Mouse (Mus musculus) lung, postnatal 4 days (tissue): ENCODE data around the gene Olfr824.
"Not testable (repeated sequence)": the region's sequence is repeated elsewhere in the genome, so short reads cannot be mapped to it uniquely, and the experiment has no call there.

Experiments
- DNase-seq, 2 experiments: peaks; one replicate each; pipeline ENCODE4 v3.0.0; 2021

The Olfr824 gene

DNA sequence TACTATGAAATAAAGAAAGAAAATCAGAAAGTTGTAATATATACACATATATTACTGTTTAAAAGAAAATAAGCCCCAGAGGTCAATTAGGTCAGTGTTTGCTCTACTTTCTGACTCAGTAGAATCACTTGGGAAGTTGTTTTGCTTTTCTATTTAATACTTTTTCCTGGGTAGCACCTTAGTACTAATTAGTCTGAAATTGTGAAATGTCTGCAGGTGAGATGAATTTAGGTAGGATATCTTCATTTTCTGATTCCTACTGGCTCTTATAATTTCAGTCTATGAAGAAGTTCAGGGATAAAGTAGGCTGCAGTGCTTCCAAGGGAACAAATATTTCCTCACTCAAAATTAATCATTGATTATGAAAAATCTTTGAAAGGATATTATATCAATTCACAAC lies at the start of gene Olfr824:
Olfr824 (minus strand) TSS at position 101 of the 400 bp plus-strand sequence.
- DNase-seq = not testable (repeated sequence)

DNA sequence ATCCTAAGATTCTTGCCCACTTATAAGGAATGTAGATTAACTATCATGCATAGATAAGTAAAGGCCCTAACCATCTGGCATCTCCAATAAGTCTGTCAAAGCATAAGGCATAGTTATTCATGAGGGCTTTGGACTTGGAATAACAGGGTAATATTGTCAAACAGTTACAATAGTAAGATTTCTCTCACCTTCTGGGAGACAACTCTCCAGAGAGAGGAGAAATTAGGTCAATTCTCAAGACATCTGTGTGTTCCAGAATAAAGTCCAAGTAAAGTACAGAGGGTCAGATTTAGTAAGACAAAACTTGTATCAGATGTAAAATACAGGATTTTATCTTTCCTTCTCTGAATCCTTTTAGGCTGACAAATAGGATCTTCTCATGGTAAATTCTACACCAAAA lies 36.9 kb upstream of the Olfr824 start, which contains the start of gene Olfr825:
Olfr825 (minus strand) TSS at position 101 of the 400 bp plus-strand sequence.
- no peak for DNase-seq

DNA sequence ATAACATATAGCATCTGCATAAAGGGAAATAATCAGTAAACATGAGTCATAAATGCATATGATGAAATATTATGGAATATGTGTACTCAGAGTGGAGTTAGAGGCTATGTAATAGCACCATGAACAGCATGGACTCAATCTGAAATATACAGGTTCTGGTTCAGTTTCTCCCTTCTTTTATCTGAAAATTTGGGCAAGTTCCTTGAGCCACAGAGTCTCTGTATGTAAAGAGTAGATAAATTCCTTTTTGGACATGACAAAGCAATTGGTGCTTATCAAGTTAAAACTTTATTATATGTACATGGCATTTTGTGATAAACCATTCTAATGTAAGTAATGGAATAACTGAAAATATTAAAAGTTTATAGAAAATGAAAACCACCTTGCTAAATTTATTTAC lies 35.4 kb upstream of the Olfr824 start:
- no peak for DNase-seq

DNA sequence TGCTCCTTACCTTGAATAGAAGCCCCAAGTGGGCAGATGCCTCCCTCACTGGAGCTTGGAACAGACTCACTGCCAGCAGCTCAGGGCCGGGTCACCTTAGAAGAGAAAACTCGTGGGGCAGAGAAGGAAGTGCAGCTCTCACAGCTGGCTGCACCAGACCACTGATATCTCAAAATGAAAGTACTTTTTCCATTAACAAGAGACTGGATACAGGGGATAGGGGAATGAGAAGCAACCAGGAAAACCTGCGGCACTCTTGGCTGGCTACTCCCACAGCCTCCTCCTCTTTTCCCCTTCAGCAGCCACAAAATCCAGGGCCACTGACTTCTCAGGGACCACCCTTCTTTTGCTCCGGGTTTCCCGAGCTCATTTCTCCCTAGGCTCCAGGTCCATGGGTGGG lies 14.3 kb upstream of the Olfr824 start:
- DNase-seq = no peak

DNA sequence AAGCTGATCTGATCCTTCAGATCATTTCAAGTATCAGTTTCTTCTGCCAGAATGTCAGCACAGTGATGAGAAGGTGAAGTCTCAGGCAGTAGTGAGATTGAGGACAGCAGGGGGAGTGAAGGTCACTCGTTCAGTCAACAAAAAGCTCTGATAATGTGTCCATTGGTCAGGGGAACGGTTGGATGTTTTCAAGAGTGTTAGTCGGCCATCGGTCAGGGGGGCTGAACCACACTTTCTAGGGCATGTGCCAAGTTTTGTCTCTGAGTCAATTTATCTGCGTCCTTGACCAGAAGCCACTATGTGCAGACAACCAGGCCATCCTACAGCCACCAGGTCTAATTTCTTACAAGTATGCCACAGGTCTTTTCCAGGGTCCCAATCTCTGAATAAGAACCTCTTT lies 12.7 kb upstream of the Olfr824 start:
- not testable (repeated sequence) for DNase-seq

DNA sequence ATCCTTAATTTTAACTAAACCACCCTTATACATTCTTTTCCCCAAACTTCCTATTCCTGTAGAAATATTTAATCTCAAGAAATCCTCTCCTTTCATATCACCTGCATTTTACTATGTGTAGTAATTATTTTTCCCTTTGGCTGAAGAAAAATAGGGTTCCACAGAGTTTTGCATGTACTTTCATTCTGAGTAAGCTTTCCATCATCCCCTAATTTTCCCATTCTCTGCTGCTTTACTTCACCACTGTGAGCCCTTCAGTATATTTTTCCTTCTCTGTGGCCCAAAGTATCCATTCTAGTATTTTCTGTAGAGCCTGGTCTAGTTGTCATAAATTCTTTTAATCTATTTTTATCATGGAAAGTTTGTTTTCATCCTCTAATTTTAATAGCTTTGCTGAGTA lies 5.0 kb upstream of the Olfr824 start:
- DNase-seq = no peak

DNA sequence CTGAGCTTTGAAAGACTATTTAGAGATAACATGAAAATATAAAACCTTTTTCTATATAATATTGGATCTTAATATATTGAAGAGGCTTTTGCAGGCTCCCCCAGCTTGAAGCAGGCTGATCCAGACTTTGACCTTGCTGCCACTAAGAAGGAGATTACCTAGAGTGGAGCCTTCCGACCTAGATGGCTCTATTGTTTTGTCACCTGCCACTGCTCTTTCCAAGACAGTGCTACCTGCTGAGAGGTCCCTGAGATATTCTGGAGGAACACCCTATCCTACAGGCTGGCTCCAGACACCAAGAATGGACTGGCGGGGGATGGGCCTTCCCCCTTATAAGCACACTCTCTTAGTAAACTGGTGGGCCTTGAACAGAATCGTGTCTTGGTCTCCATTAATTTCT lies 13.8 kb downstream of the Olfr824 start:
- DNase-seq = not testable (repeated sequence)

DNA sequence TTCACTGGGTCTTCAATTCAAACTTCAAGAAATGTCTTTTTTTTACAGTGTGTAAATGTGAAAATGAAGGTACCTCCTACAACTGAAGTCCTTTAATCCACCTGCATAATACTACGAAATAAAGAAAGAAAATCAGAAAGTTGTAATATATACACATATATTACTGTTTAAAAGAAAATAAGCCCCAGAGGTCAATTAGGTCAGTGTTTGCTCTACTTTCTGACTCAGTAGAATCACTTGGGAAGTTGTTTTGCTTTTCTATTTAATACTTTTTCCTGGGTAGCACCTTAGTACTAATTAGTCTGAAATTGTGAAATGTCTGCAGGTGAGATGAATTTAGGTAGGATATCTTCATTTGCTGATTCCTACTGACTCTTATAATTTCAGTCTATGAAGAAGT lies 14.5 kb downstream of the Olfr824 start, which contains the start of gene Olfr823:
Olfr823 (minus strand) TSS at position 101 of the 400 bp plus-strand sequence.
- DNase-seq = not testable (repeated sequence)

DNA sequence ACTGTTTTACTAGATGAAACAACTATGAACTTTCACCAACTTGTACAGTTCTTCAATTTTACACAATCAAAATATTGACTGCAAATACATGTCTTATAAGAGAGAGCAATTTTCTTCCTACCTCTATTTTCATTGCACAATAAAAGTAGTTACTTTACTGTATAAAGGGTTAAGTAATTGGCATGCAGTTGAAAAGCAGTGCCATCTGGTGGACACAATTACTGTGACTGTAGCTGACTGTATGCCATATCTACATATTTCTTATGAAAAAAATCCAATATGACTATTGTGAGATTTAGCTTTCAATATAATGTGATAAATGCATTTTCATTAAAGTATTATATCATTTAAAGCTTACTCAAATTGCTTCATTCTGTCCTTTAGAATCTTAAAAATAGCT lies 33.7 kb downstream of the Olfr824 start:
- DNase-seq = no peak

DNA sequence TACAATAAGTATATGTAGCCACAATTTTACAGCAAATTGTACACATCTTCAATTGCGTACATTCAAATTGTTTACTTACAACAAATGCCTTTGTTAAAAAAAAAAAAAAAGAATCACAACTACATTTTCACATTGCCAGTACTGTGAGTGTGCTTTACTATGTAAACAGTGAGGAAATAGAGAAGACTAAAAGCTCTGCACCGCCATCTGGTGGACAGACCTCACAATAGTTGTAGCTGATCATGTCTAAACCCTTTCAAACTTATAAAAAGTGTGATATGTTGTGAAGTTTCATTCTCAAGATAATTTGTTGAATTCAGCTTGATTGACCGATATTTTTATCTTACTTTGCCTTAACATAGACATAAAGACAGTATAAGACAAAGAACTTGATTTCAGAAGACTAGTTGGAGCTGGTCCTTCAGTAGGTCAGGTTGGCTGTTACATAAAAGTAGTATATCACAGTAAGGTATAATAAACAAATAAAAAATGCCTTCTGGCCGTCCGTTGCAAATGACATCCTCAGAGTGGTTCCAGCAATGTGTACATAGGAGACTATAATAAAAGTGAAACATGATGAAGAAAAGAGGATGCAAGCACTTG lies 36.9 kb downstream of the Olfr824 start:
- DNase-seq = peak in 1 of 2 experiments; percentile 7
